Mouse (Mus musculus) megakaryocyte, embryonic 14.5 days (primary cell): ENCODE data around the gene Smg9.

Experiments
- FLI1 ChIP-seq: IDR thresholded peaks from 2 replicates; pipeline ENCODE4 v1.6.1; 2012; ENCODE audit warnings: low read length, inconsistent platforms, mixed read lengths
- GATA1 ChIP-seq: IDR thresholded peaks from 3 replicates; pipeline ENCODE4 v1.6.1; 2012; ENCODE audit warnings: mixed read lengths, low read length, inconsistent platforms, borderline replicate concordance

GRCm38 (mm10) chr7:24400082-24400452 lies 648 bp downstream of the Smg9 start:
- no peak for TF ChIP-seq GATA1
- TF ChIP-seq FLI1, result no peak
